Mouse (Mus musculus): Measurements from ENCODE around the gene 3110082I17Rik. TPM values are rescaled to one million over a fixed set of nuclear protein-coding genes. Genes with fewer than 3 reads are reported as not detected.

3110082I17Rik gene
- total and polyA plus RNA-seq, 2 experiments from 2014 or later = 4.3 to 14.9 TPM

- Histone ChIP-seq H3K4me1 (ENCODE audit: insufficient read depth, low read length) (0 out of 2 replicates have a peak, but pooled peaks cover 4% of the 10 kb centered on the region), H3K9me3 (ENCODE audit: low read length) (no peaks in the 10 kb centered on the region), H3K4me2 (ENCODE audit: low read depth, low read length, poor library complexity, severe bottlenecking) (no peak overlapping the region), H3K36me3 (ENCODE audit: insufficient read depth, low read length) (no peaks in the 10 kb centered on the region), H3K27me3 (ENCODE audit: insufficient read depth, low read length) (no peaks in the 10 kb centered on the region), H3K9ac (replicated peaks; ENCODE audit: low read length, poor library complexity, severe bottlenecking) (no peak overlapping the region), H3K27ac (ENCODE audit: low read depth, low read length) (no peak overlapping the region), H3K4me3 (ENCODE audit: low read depth, low read length) (no peak overlapping the region)
- ATAC-seq (ENCODE audit: low FRiP score) (no peak), DNase-seq (ENCODE audit: low spot score) (no peak)
- TF ChIP-seq CTCF (IDR thresholded peaks at IDR 0.05) = no peak
- 86% methylated on average over 11 of the region's 11 CpGs for WGBS
These were observed 91.5 kb downstream of the 3110082I17Rik start for GRCm38 (mm10) chr5:139368638-139369320.

DNA sequence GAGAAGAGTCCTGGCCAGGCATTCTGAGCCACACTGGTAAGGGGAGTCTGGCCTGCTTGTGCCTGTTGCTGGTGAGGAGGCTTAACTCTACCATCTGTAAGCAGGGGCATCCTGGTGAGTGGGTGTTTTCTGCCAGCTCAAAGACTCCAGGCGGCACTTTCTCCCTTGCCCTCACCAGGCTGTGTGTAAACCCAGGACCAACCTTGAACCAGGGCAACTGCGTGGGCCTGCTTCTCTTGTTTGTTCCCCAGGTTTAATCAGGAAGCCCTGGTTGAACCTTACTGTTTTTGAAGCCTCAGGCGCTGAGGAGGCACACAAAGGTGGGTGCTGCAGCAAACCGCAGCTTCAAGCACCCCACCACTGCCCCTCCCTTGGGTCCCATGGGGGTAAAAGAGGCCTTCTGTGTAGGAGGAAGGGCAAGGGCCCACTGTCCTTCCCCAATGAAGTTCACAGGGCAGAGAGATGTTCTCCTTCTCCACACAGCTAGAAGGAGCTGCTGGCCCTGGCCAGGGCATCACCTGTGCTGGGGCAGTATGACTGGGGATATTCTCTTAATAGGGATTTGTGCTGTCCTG is 92.4 kb downstream of the 3110082I17Rik start:
- no peak overlapping the region for H3K27ac ChIP-seq (ENCODE audit: low read depth, low read length)
- no peaks in the 10 kb centered on the region for H3K9me3 ChIP-seq (ENCODE audit: low read length)
- 0 out of 2 replicates have a peak, but pooled peaks cover under 1% of the 10 kb centered on the region for H3K36me3 ChIP-seq (ENCODE audit: insufficient read depth, low read length)
- H3K27me3 ChIP-seq (ENCODE audit: insufficient read depth, low read length) = no peaks in the 10 kb centered on the region
- 92% methylated on average over 4 of the region's 4 CpGs for WGBS
- ATAC-seq (ENCODE audit: low FRiP score) = no peak
- H3K4me1 ChIP-seq (ENCODE audit: insufficient read depth, low read length) = 0 out of 2 replicates have a peak, but pooled peaks cover 4% of the 10 kb centered on the region
- TF ChIP-seq CTCF (IDR thresholded peaks at IDR 0.05) = no peak
- H3K4me3 ChIP-seq (ENCODE audit: low read depth, low read length) = no peak overlapping the region
- no peak for DNase-seq (ENCODE audit: low spot score)
- no peak overlapping the region for H3K9ac ChIP-seq (replicated peaks; ENCODE audit: low read length, poor library complexity, severe bottlenecking)
- H3K4me2 ChIP-seq (ENCODE audit: low read depth, low read length, poor library complexity, severe bottlenecking) = no peak overlapping the region

GRCm38 (mm10) chr5:139366484-139366883 is 93.8 kb downstream of the 3110082I17Rik start:
- H3K4me2 ChIP-seq (ENCODE audit: low read depth, low read length, poor library complexity, severe bottlenecking) = no peak overlapping the region

GRCm38 (mm10) chr5:139365827-139366226 is 94.5 kb downstream of the 3110082I17Rik start:
- Histone ChIP-seq H3K4me2 (ENCODE audit: low read depth, low read length, poor library complexity, severe bottlenecking) (no peak overlapping the region), H3K4me1 (ENCODE audit: insufficient read depth, low read length) (no peaks in the 10 kb centered on the region), H3K27me3 (ENCODE audit: insufficient read depth, low read length) (no peaks in the 10 kb centered on the region), H3K9ac (replicated peaks; ENCODE audit: low read length, poor library complexity, severe bottlenecking) (no peak overlapping the region), H3K9me3 (ENCODE audit: low read length) (no peaks in the 10 kb centered on the region), H3K36me3 (ENCODE audit: insufficient read depth, low read length) (peaks cover 8% of the 10 kb centered on the region; the same call in 1 of the 2 replicates), H3K27ac (ENCODE audit: low read depth, low read length) (no peak overlapping the region), H3K4me3 (ENCODE audit: low read depth, low read length) (no peak overlapping the region)
- ATAC-seq (ENCODE audit: low FRiP score) = no peak
- DNase-seq (ENCODE audit: low spot score) = no peak
- WGBS = 70% methylated on average over 1 of the region's 1 CpGs
- TF ChIP-seq CTCF (IDR thresholded peaks at IDR 0.05) = no peak

More at GRCm38 (mm10) chr5:139366484-139366883, 93.8 kb downstream of the 3110082I17Rik start:
- DNase-seq (ENCODE audit: low spot score) = no peak
- 72% methylated on average over 11 of the region's 11 CpGs for WGBS
- Histone ChIP-seq H3K4me1 (ENCODE audit: insufficient read depth, low read length) (no peaks in the 10 kb centered on the region), H3K9me3 (ENCODE audit: low read length) (no peaks in the 10 kb centered on the region), H3K36me3 (ENCODE audit: insufficient read depth, low read length) (peaks cover 8% of the 10 kb centered on the region; the same call in 1 of the 2 replicates), H3K4me3 (ENCODE audit: low read depth, low read length) (no peak overlapping the region), H3K9ac (replicated peaks; ENCODE audit: low read length, poor library complexity, severe bottlenecking) (no peak overlapping the region), H3K27ac (ENCODE audit: low read depth, low read length) (no peak overlapping the region), H3K27me3 (ENCODE audit: insufficient read depth, low read length) (no peaks in the 10 kb centered on the region)
- no peak for ATAC-seq (ENCODE audit: low FRiP score)
- no peak for TF ChIP-seq CTCF (IDR thresholded peaks at IDR 0.05)

- Histone ChIP-seq H3K4me2 (ENCODE audit: low read depth, low read length, poor library complexity, severe bottlenecking) (no peak overlapping the region), H3K27ac (ENCODE audit: low read depth, low read length) (peak overlapping the region; percentile 52; the same call in 1 of the 2 replicates), H3K36me3 (ENCODE audit: insufficient read depth, low read length) (peaks cover 15% of the 10 kb centered on the region; the same call in 1 of the 2 replicates), H3K9me3 (ENCODE audit: low read length) (no peaks in the 10 kb centered on the region), H3K4me1 (ENCODE audit: insufficient read depth, low read length) (no peaks in the 10 kb centered on the region), H3K27me3 (ENCODE audit: insufficient read depth, low read length) (no peaks in the 10 kb centered on the region), H3K4me3 (ENCODE audit: low read depth, low read length) (no peak overlapping the region), H3K9ac (replicated peaks; ENCODE audit: low read length, poor library complexity, severe bottlenecking) (no peak overlapping the region)
- peak; percentile 58 for DNase-seq (ENCODE audit: low spot score)
- ATAC-seq (ENCODE audit: low FRiP score) = peak; percentile 56; the same call in 1 of the 2 replicates
- 39% methylated on average over 5 of the region's 5 CpGs for WGBS
- no peak for TF ChIP-seq CTCF (IDR thresholded peaks at IDR 0.05)
These were observed 95.3 kb downstream of the 3110082I17Rik start for GRCm38 (mm10) chr5:139364911-139365571.
